Mouse (Mus musculus) olfactory bulb, adult 2 months (tissue): Measurements from ENCODE around the gene Bod1.

Experiments used
- CTCF ChIP-seq: fragments of 200-500 bp; IDR thresholded peaks from 2 replicates; pipeline ENCODE4 v1.5.1; 2012; ENCODE audit warnings: low read depth, mild to moderate bottlenecking, low read length, moderate library complexity; ENCODE audit not compliant: insufficient read depth
- POLR2A ChIP-seq: fragments of 200-500 bp; IDR thresholded peaks from 2 replicates; pipeline ENCODE4 v1.6.1; 2012; ENCODE audit warnings: mild to moderate bottlenecking, low read depth, low read length, moderate library complexity; ENCODE audit not compliant: insufficient read depth

DNA sequence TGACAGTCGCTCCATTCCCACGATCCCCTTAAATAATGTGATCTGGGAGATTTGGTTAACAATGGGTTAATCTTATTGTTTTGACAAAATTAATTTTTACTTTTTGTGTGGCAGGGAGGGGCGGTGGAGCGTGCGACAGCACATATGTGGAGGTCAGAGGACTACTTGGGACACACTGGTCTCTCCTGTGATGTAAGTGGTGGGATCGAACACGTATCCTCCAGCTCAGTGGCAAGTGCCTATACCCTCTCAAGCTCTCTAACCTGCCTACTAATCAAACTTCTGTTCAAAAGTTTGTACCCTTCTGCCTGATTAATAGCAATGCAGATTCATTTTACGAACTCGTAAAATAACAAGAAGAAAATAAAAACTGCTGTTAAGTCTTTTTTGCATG is 482 bp upstream of the Bod1 start:
- TF ChIP-seq CTCF (no peak), POLR2A (no peak)
